Mouse (Mus musculus) gastrocnemius, adult 18-20 months (tissue): ENCODE results near the gene Mettl1. TPM values are rescaled to one million over a fixed set of nuclear protein-coding genes. Genes with fewer than 3 reads are reported as not detected.

Experiments used
- DNase-seq: peaks from one replicate; pipeline ENCODE4 v3.0.0; 2021; ENCODE audit warnings: low spot score
- long read RNA-seq, 2 experiments: library from polyadenylated mRNA; stranded (forward); transcript quantifications; one replicate each; pipeline ENCODE4 v2.0.0; 2021
- total RNA-seq, 2 experiments: library from RNA; stranded (reverse); gene quantifications; 2 replicates each; pipeline ENCODE4 v1.2.3; 2021

Gene Mettl1
- total RNA-seq: 1 to 10 TPM; 8.6 to 9.1 TPM
- long read RNA-seq, experiment 1, transcript Mettl1-201 (6 exons, 1,791 nt): major isoform, 5 of 5 reads
- long read RNA-seq, experiment 1, partial matches to known transcripts: 0 of 5 reads
- long read RNA-seq, experiment 1, other reads (novel, unspliced or antisense): 0 of 5 reads
- long read RNA-seq, experiment 2, transcript Mettl1-201 (6 exons, 1,791 nt): major isoform, 10 of 11 reads
- long read RNA-seq, experiment 2, partial matches to known transcripts: 0 of 11 reads
- long read RNA-seq, experiment 2, other reads (novel, unspliced or antisense): 1 of 11 reads

DNA sequence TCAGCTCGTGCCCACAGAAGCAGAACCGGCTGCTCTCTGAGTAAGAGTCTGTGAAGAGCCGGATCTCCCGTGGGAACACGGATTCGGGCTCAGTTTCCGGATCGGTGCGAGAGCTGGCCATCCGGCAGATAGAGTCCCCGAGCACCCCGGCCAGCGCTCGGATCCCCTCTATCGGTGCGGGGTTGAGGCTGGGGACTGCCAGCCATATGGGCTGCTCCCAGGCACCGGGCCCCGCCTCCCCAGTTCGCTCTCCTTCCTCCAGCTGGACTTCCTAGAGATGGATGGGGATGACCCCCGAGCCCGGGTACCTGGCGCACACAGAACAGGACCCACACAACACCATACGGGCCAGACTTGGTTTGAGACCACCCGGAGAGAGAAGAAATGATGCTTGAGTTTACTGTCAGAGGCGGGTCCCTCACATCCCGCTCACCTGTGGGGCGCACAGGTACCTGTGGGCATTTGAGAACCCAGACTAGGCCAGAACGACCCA, at the start of gene Mettl1, which contains the start of gene Eef1akmt3:
TSS of gene Mettl1 (plus strand) at position 141 of the 493 bp plus-strand sequence.
TSS of gene Eef1akmt3 (minus strand) at position 240 of the 493 bp plus-strand sequence.
- no peak for DNase-seq

GRCm38 (mm10) chr10:126991676-126992075, 49.5 kb upstream of the Mettl1 start:
- no peak for DNase-seq

GRCm38 (mm10) chr10:126993621-126994020, 47.6 kb upstream of the Mettl1 start:
- DNase-seq: no peak

- DNase-seq: no peak
These were observed 43.7 kb upstream of the Mettl1 start for GRCm38 (mm10) chr10:126997340-126998113.

- no peak for DNase-seq
These were observed 40.7 kb upstream of the Mettl1 start, which contains the start of gene Avil for GRCm38 (mm10) chr10:127000529-127000928. Gene Avil, plus strand, starts transcription at chr10:127000709.

DNA sequence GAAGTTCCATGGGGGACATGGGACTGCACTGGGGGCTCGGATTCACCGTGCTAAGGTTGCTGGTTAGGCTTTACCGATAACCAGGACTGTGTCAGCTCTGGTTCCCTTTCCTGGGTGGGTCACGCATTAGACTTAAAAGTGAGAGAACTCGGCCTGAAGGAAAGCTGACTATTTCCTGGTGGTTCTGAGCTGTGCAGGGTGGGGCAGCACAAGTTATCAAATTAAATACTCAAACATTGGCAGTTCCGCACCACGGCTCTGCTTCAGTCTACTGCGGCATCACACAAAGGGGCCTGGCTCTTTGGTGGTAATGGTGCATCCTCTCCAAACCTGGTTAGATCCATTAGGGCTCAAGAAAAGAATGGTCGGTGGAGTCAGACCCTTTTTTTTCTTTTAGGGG, 39.9 kb upstream of the Mettl1 start:
- DNase-seq: no peak

GRCm38 (mm10) chr10:127002056-127002455, 39.2 kb upstream of the Mettl1 start:
- DNase-seq: no peak

DNA sequence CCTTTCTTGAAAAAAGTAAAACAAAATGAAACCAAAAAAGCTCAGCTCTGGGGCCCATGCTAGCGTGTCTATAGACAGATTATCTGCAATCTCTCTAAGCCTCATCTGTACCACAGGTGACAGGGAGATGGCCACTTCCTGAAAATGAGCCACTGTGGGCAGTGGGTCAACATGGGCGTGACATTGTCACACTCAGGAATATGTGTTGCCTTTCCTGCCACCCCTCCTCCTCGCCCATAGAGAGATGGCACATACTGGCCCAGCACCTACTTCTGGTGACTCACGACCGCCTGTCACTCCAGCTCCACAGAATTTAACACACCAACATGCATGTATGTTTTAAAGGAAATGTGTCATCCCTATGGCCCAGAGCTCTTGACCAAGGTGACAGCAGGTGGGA, 38.4 kb upstream of the Mettl1 start:
- no peak for DNase-seq

GRCm38 (mm10) chr10:127003334-127003733, 37.9 kb upstream of the Mettl1 start:
- no peak for DNase-seq

GRCm38 (mm10) chr10:127003806-127004205, 37.4 kb upstream of the Mettl1 start:
- DNase-seq: no peak

- DNase-seq: no peak
These were observed 24.7 kb upstream of the Mettl1 start for GRCm38 (mm10) chr10:127016488-127016887.

- no peak for DNase-seq
These were observed 24.1 kb upstream of the Mettl1 start for GRCm38 (mm10) chr10:127017071-127017470.

- no peak for DNase-seq
These were observed 22.8 kb upstream of the Mettl1 start for GRCm38 (mm10) chr10:127018422-127018821.

DNA sequence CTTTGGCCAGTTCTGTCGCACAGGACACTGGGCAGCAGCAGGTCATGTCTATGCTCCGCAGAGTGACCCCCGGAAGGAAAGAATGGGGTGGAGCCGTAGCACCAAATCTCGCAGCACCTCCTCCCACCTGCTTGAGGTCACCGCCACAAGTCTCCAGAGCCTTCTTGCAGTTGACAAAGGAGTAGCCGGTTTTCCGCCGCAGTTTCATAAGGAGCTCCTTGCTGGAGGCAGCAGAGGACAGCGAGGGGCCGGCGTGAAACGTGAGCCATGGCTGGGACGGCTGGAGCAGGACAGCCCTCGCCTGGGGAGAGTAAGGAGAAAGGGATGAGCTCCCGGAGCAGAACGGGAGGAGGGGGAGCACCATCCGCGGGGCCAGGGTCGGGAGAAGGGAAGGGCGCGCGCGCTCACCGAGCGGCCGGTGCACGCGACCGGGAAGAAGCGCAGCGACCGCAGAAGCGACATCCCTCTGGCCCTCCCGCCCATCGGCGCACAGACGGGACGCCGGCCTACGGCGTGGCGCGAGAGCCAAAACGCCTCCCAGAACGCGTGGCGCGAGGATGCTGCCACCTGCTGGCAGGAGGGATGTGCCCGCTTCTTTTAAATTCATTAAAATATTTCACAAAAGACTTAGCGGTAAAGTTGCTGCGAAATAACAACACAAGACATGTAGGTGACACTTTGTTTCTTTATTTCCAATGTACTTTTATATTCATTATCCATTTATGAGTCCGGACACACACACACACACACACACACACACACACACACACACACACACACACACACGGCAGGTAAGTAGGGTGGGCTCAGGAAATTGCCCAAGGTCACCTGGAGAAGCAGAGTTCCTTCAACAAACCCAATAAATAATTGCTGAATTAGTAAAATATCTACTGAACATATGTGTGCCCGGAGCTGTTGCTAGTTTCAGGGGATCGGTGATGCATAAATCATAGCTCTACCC, 10.6 kb upstream of the Mettl1 start, which contains the start of gene Tsfm:
TSS of gene Tsfm (minus strand) at position 505 of the 961 bp plus-strand sequence.
- peak; percentile 92 for DNase-seq

- no peak for DNase-seq
These were observed 7.9 kb upstream of the Mettl1 start for GRCm38 (mm10) chr10:127033301-127033741.

- no peak for DNase-seq
These were observed 4.9 kb upstream of the Mettl1 start for GRCm38 (mm10) chr10:127036273-127036672.

DNA sequence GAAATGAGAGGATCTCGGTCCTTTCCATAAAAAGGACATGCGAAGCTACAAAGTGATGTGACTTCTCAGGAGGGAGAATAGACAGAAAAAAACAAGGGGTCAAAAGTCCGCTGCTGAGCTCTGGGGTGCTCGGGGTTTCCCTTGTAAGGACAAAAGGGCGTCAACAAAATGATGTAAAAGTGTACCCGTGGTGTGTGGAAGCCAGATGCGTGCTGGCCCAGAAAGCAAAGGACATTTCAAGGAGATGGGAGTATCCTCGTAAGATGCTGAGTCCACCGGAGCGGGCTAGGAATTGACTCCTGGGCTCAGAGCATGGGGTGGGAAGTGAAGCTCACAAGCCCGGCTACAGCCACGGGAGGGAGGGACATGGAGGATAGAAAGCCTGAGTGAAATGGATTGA, 3.6 kb upstream of the Mettl1 start:
- DNase-seq: no peak

DNA sequence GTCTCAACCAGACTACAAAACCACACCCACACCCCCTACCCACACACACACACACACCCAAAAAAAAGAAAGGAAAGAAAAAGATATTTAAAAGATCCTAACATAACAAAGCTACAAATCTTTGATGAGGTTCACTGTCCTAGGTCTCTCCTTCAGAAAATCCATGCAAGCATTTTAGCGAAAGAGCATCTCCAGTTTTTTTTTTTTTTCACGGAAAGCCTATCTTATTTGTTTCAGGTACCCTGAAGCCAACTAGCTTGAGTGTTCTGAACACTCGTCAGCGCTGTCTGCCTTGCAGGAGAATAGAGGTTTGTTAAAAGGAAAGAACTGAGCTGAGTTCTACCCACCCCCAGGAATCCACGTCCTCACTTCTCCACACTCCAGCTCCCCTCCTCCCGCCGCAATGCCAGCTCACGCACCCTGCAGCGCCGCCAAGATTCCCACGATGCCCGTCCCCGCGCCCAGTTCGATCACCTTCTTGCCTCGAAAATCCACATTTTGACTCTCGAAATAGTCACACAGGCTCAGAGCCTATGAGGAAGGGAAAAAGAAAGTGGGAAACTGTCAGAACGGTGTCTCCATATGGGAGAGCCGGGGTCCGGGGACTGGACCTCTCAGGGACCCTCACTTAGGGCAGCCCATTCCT, 522 bp upstream of the Mettl1 start:
- DNase-seq: no peak

DNA sequence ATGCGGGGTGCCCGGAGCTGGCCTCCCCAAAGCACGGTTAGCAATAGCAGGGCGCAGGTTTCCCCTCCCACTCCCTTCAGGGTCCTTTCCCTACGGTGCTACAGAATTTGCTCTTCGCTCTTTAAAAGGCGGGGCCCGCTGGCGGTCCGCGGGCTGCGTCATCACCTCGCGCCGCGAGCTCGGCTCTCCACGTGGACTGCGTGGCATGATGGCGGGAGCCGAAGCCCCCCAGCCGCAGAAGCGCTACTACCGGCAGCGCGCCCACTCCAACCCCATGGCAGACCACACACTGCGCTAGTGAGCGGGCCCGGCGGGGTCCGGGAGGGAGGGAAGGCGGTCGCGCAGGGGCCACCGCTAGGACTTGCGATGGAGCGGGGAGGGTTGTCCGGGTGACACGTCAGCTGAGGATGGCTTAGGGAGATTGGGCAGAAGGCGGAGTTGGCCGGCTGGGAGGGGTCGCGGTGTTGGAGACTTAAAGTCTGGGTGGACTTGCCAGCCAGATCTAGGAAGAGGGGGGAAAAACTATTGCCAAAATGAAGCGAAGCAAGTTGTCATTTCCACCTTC, 642 bp downstream of the Mettl1 start:
- DNase-seq: peak; percentile 87

- no peak for DNase-seq
These were observed 1.4 kb downstream of the Mettl1 start for GRCm38 (mm10) chr10:127042468-127043115.
